Mouse (Mus musculus) ovary, adult 10 weeks (tissue): Measurements from ENCODE around the gene Gm32717. TPM values are rescaled to one million over a fixed set of nuclear protein-coding genes. Genes with fewer than 3 reads are reported as not detected.

Source experiments
- polyA plus RNA-seq: library from polyadenylated mRNA; stranded (reverse); fragments of 350-450 nt; fragmentation: Illumina TruSeq; extraction: RNeasy Lipid Tissue Mini Kit (QIAGEN cat#74804); gene quantifications from one replicate; pipeline ENCODE4 v1.2.3, GENCODE M21; 2014

Gene Gm32717
- not detected for polyA plus RNA-seq

GRCm38 (mm10) chr10:118240680-118241079, at the start of gene Gm32717:
TSS of gene Gm32717 (minus strand) at chr10:118240780.

GRCm38 (mm10) chr10:118258388-118258787, 17.8 kb upstream of the Gm32717 start, which contains the start of gene Gm32802:
TSS of gene Gm32802 (plus strand) at chr10:118258688.

GRCm38 (mm10) chr10:118204642-118205041, 35.9 kb downstream of the Gm32717 start, which contains the start of gene Il22:
TSS of gene Il22 (plus strand) at chr10:118204942.

Other genes starting within 250 kb of the Gm32717 start
- gene Mdm1, start 99.0 kb downstream of the Gm32717 start, polyA plus RNA-seq = 11.6 TPM
- gene Il22, start 35.8 kb downstream of the Gm32717 start, polyA plus RNA-seq = not detected
- not detected for gene Gm32802, start 17.9 kb upstream of the Gm32717 start, polyA plus RNA-seq
- gene Iltifb, start 54.3 kb upstream of the Gm32717 start, polyA plus RNA-seq = not detected
- not detected for gene Gm9040, start 86.2 kb upstream of the Gm32717 start, polyA plus RNA-seq
- gene Gm9044, start 91.6 kb upstream of the Gm32717 start, polyA plus RNA-seq = not detected
- gene Gm9045, start 97.1 kb upstream of the Gm32717 start, polyA plus RNA-seq = not detected
- gene Gm9046, start 102.5 kb upstream of the Gm32717 start, polyA plus RNA-seq = not detected
- gene Gm9048, start 107.9 kb upstream of the Gm32717 start, polyA plus RNA-seq = not detected
- gene Gm9049, start 113.3 kb upstream of the Gm32717 start, polyA plus RNA-seq = not detected
- not detected for gene Ifng, start 200.3 kb upstream of the Gm32717 start, polyA plus RNA-seq